In the genomic region with DNA sequence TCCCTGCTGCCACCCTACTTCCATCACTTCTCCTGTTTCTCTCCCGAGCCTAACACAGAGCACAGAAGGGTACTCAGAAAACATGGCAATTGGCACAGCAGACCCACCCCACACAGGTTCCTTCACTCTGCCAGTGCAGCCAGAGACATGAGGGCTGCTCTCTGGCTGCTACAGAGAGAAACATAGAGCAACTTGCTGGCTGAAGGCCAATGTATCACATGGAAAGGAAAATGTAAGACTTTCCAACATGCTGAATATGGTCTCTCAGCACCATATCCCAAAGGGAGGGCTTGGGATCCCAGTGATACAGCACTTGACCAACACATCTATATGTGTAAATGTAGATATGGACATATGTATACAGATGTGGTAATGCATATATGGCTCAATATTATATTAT, we compare ENCODE assay signal across 24 mouse cellular contexts. TPM values are rescaled to one million over a fixed set of nuclear protein-coding genes. Genes with fewer than 3 reads are reported as not detected.
"Had no signal": no experiment of that assay in that cellular context is flagged by ENCODE, and none has a peak within 500 bp of the region (broad histone marks: within the 10 kb centered on the region; RNA-seq: fewer than 3 reads in every experiment).

No protein-coding gene starts in this region.

- H3K4me1 ChIP-seq: lung, embryonic 15.5 days; megakaryocyte, embryonic 14.5 days; neural tube, embryonic 12.5 days; stomach, embryonic 15.5 days had no signal

- H3K36me3 ChIP-seq: lung, embryonic 15.5 days; midbrain, embryonic 13.5 days; midbrain, embryonic 15.5 days; neural tube, embryonic 12.5 days; stomach, embryonic 15.5 days had no signal

- H3K4me3 ChIP-seq: lung, embryonic 15.5 days; megakaryocyte, embryonic 14.5 days; midbrain, embryonic 13.5 days; midbrain, embryonic 15.5 days; neural tube, embryonic 12.5 days; stomach, embryonic 15.5 days had no signal

- ATAC-seq: liver, postnatal 0 days; lung, postnatal 0 days; midbrain, embryonic 13.5 days; midbrain, embryonic 15.5 days had no signal

- H3K27me3 ChIP-seq: lung, embryonic 15.5 days; neural tube, embryonic 12.5 days; stomach, embryonic 15.5 days had no signal

- H3K9me3 ChIP-seq: lung, embryonic 15.5 days; megakaryocyte, embryonic 14.5 days; midbrain, embryonic 13.5 days; midbrain, embryonic 15.5 days; neural tube, embryonic 12.5 days; stomach, embryonic 15.5 days had no signal

- H3K27ac ChIP-seq: lung, embryonic 15.5 days; macrophage; midbrain, embryonic 13.5 days; midbrain, embryonic 15.5 days; neural tube, embryonic 12.5 days; stomach, embryonic 15.5 days; stomach, postnatal 0 days had no signal

- H3K9ac ChIP-seq: liver, postnatal 0 days; lung, embryonic 15.5 days; midbrain, embryonic 13.5 days; midbrain, embryonic 15.5 days; neural tube, embryonic 12.5 days; stomach, embryonic 15.5 days had no signal

- DNase-seq: liver, postnatal 0 days; lung, postnatal 14 days; lung, postnatal 36 days; right cerebral cortex, postnatal 14 days; thymus, adult 2 months; thymus, postnatal 25 days; thymus, postnatal 4 days had no signal

- H3K4me2 ChIP-seq: lung, embryonic 15.5 days; midbrain, embryonic 11.5 days; midbrain, embryonic 13.5 days; midbrain, embryonic 15.5 days; neural tube, embryonic 12.5 days; stomach, embryonic 15.5 days had no signal

RNA-seq across cellular contexts. Expression of a gene that starts 43.3 kb away (rescaled TPM):
- total RNA-seq: megakaryocyte progenitor cell, adult 5-6 weeks; midbrain, postnatal 0 days; monocyte, adult 5-6 weeks; neutrophil, adult 5-6 weeks had no signal
- polyA plus RNA-seq: liver, postnatal 0 days; lung, embryonic 15.5 days; lung, postnatal 0 days; macrophage; midbrain, embryonic 11.5 days; midbrain, embryonic 13.5 days; midbrain, embryonic 15.5 days; midbrain, postnatal 0 days; neural tube, embryonic 12.5 days; neural tube, embryonic 14.5 days; spleen, adult 2 months; stomach, embryonic 15.5 days; stomach, postnatal 0 days; thymus, adult 2 months; urinary bladder, adult 2 months had no signal

RNA-seq across cellular contexts. Expression of a gene that starts 57.3 kb away (rescaled TPM):
- total RNA-seq: megakaryocyte progenitor cell, adult 5-6 weeks; midbrain, postnatal 0 days; monocyte, adult 5-6 weeks; neutrophil, adult 5-6 weeks had no signal
- polyA plus RNA-seq: liver, postnatal 0 days; lung, embryonic 15.5 days; lung, postnatal 0 days; macrophage; midbrain, embryonic 11.5 days; midbrain, embryonic 13.5 days; midbrain, embryonic 15.5 days; midbrain, postnatal 0 days; neural tube, embryonic 12.5 days; neural tube, embryonic 14.5 days; spleen, adult 2 months; stomach, embryonic 15.5 days; stomach, postnatal 0 days; thymus, adult 2 months; urinary bladder, adult 2 months had no signal
